Mouse (Mus musculus) intestine, postnatal 0 days (tissue): ENCODE data around the gene Cnp. TPM values are rescaled to one million over a fixed set of nuclear protein-coding genes. Genes with fewer than 3 reads are reported as not detected.

ENCODE experiments used
- ATAC-seq: fragments of 200-750 bp; cut with Nextera tagmentation; 2 replicates; pipeline ENCODE4 v1.8.0; 2017; ENCODE audit warnings: mild to moderate bottlenecking, moderate TSS enrichment, moderate library complexity
- H3K27ac ChIP-seq: fragments of 300-500 bp; sonication (generic); 2 replicates; pipeline ENCODE4 v1.5.1; 2014; ENCODE audit warnings: mild to moderate bottlenecking, low read depth, low read length, moderate library complexity
- H3K27me3 ChIP-seq: fragments of 300-500 bp; sonication (generic); replicated peaks from 2 replicates; pipeline ENCODE4 v1.6.1; 2014; ENCODE audit warnings: low read length, mixed read lengths; ENCODE audit not compliant: control insufficient read depth, insufficient read depth
- H3K36me3 ChIP-seq: fragments of 300-500 bp; sonication (generic); 2 replicates; pipeline ENCODE4 v1.6.1; 2014; ENCODE audit warnings: mild to moderate bottlenecking, moderate library complexity; ENCODE audit not compliant: control insufficient read depth, insufficient read depth
- H3K4me1 ChIP-seq: fragments of 300-500 bp; sonication (generic); replicated peaks from 2 replicates; pipeline ENCODE4 v1.6.1; 2014; ENCODE audit warnings: antibody characterized with exemption, low read length, mixed read lengths; ENCODE audit not compliant: control insufficient read depth, insufficient read depth
- H3K4me2 ChIP-seq: fragments of 300-500 bp; sonication (generic); replicated peaks from 2 replicates; pipeline ENCODE4 v1.6.1; 2014; ENCODE audit warnings: low read depth, mild to moderate bottlenecking, moderate library complexity
- H3K4me3 ChIP-seq: fragments of 300-500 bp; sonication (generic); 2 replicates; pipeline ENCODE4 v1.5.1; 2014; ENCODE audit warnings: low read depth, low read length
- H3K9ac ChIP-seq: fragments of 300-500 bp; sonication (generic); 2 replicates; pipeline ENCODE4 v1.6.1; 2014; ENCODE audit warnings: mild to moderate bottlenecking, low read depth, low read length
- H3K9me3 ChIP-seq: fragments of 300-500 bp; sonication (generic); 2 replicates; pipeline ENCODE4 v1.6.1; 2016; ENCODE audit warnings: mixed run types; ENCODE audit not compliant: control insufficient read depth
- CTCF ChIP-seq: sonication (generic); IDR thresholded peaks from 2 replicates; pipeline ENCODE4 v1.5.1; 2016; ENCODE audit warnings: low read depth, mild to moderate bottlenecking, control low read depth, antibody characterized with exemption, moderate library complexity
- WGBS: fragments of 180-500 bp; shearing (Covaris S2); extraction: QIAGEN DNeasy Blood & Tissue Kit; methylation state at CpG from one replicate; pipeline ENCODE4 v1.1.7; 2014; 5-methylcytosine and 5-hydroxymethylcytosine counted together
- polyA plus RNA-seq: library from polyadenylated mRNA; unstranded; fragments of >200 nt; fragmentation: Nextera tagmentation; extraction: Ambion mirVana; gene quantifications from 2 replicates; pipeline ENCODE4 v1.2.1, GENCODE M21; 2015

The Cnp gene
- 15.6 and 16.3 TPM in 2 replicates for polyA plus RNA-seq

DNA sequence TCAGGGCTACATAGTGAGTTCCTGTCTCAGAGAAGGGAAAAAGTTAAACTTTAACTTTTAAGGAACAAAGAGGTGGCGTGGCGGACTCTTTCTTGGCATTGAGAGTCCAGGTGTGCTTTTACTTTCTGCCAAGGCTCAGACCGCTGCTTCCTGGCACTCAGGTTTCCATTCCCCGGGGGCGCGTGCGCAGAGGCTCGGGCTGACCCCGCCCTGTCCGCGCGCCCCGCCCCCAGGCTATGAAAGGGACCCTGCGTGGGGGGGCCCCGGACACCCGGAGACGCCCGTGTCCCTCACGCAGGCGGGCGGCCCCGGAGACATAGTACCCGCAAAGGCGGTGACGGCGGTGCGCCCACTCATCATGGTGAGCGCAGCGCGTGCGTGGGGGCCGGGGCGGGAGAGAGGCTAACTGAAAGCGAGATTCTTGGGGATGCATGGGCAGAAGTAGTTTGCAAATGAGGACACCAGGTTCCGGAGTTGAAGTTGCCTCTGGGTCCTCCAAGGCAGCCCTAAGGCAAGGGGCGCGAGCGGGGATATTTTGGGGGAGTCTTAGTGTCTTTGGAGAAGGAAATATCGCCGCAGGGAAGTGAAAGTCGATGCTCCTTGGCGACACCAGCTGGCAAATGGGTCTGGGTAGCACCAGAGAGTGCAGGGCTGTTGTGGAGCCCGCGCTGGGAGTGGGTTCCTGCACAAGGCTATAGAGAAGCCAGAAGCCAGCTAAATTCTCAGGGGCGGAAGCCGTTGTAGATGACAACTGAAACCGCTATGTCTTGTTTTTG lies at the start of gene Cnp:
Cnp (plus strand) TSS at position 197 of the 776 bp plus-strand sequence.
- WGBS: under 1% methylated on average over 47 of the region's 47 CpGs
- no peaks in the 10 kb centered on the region for H3K9me3 ChIP-seq
- peak; percentile 78 for ATAC-seq

GRCm38 (mm10) chr11:100524987-100525630 lies 49.6 kb upstream of the Cnp start:
- TF ChIP-seq CTCF: no peak
- ATAC-seq: no peak
- Histone ChIP-seq H3K27me3 (no peaks in the 10 kb centered on the region), H3K36me3 (peaks cover 32% of the 10 kb centered on the region), H3K4me1 (peaks cover 13% of the 10 kb centered on the region), H3K27ac (no peak overlapping the region), H3K9ac (no peak overlapping the region), H3K4me2 (peak overlapping the region; percentile 74; the same call in 1 of the 2 replicates), H3K4me3 (no peak overlapping the region), H3K9me3 (no peaks in the 10 kb centered on the region)
- 27% methylated on average over 11 of the region's 11 CpGs for WGBS

More for the DNA sequence above, at the start of gene Cnp:
- Histone ChIP-seq H3K27ac (peak within 1 kb of the TSS; percentile 15; the same call in 1 of the 2 replicates), H3K9ac (peak within 1 kb of the TSS; percentile 57), H3K27me3 (no peaks in the 10 kb centered on the region), H3K4me3 (peak within 1 kb of the TSS; percentile 72), H3K4me2 (peak within 1 kb of the TSS; percentile 75), H3K4me1 (no peaks in the 10 kb centered on the region), H3K36me3 (peaks cover 8% of the 10 kb centered on the region)
- TF ChIP-seq CTCF: peak; percentile 31

DNA sequence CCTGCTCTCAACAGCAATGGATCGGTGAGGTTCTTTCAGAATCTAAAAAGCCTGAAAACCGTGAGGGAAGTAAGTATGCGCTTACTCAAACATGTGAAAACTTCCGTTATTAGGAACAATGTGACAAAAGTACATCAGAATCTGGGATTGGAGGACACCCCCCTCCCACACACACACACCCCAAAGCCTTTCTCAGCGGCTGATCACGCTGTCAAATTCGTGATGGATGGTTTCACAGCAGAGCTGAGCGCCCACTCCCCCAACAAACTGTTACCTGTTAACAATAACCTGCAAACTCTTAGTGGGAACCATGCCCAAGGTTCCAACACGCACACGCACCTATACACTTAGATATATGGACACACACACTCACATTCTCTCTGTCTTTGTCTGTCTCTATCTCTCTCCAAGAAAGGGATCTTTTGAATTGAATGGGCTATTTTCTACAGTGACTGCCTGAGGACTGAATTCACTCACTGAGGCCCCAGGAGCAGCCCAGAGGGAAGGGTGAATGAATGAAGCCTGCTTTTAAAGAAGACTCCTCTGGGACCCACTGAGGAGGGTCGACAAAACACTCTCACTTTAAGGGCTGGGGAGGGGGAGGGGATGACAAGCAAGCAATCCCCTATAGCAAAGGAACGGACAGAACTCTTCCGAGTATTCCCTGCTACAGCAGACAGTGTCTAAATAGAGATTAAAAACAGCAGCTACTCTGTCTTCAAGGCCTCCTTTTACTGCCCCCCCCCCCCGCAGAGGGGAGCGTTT lies 48.5 kb upstream of the Cnp start:
- Histone ChIP-seq H3K27me3 (no peaks in the 10 kb centered on the region), H3K4me1 (peaks cover 13% of the 10 kb centered on the region), H3K9me3 (no peaks in the 10 kb centered on the region), H3K27ac (no peak overlapping the region), H3K4me2 (peak overlapping the region; percentile 74), H3K36me3 (peaks cover 22% of the 10 kb centered on the region), H3K4me3 (peak overlapping the region; percentile 79), H3K9ac (peak overlapping the region; percentile 66; the same call in 1 of the 2 replicates)
- 25% methylated on average over 15 of the region's 15 CpGs for WGBS
- TF ChIP-seq CTCF: no peak
- no peak for ATAC-seq

- peak; percentile 25 for ATAC-seq
- peaks cover 14% of the 10 kb centered on the region for H3K36me3 ChIP-seq
- no peaks in the 10 kb centered on the region for H3K27me3 ChIP-seq
- under 1% methylated on average over 26 of the region's 26 CpGs for WGBS
- peak; percentile 68 for TF ChIP-seq CTCF
- H3K9me3 ChIP-seq: no peaks in the 10 kb centered on the region
- H3K4me3 ChIP-seq: peak overlapping the region; percentile 79
- peak overlapping the region; percentile 66 for H3K9ac ChIP-seq
- H3K4me2 ChIP-seq: peak overlapping the region; percentile 74
- peaks cover 13% of the 10 kb centered on the region for H3K4me1 ChIP-seq
- peak overlapping the region; percentile 75 for H3K27ac ChIP-seq
These were observed 47.6 kb upstream of the Cnp start for GRCm38 (mm10) chr11:100527066-100527457.

GRCm38 (mm10) chr11:100527458-100528374 lies 47.0 kb upstream of the Cnp start, which contains the start of gene Acly:
Gene Acly (minus strand): TSS chr11:100528000.
- peak within 1 kb of the TSS; percentile 66 for H3K9ac ChIP-seq
- no peaks in the 10 kb centered on the region for H3K9me3 ChIP-seq
- H3K27me3 ChIP-seq: no peaks in the 10 kb centered on the region
- H3K4me3 ChIP-seq: peak within 1 kb of the TSS; percentile 79
- no peak for TF ChIP-seq CTCF
- peak; percentile 99 for ATAC-seq
- H3K27ac ChIP-seq: peak within 1 kb of the TSS; percentile 75
- peak within 1 kb of the TSS; percentile 74 for H3K4me2 ChIP-seq
- H3K36me3 ChIP-seq: peaks cover 8% of the 10 kb centered on the region; the same call in 1 of the 2 replicates
- H3K4me1 ChIP-seq: peaks cover 13% of the 10 kb centered on the region
- WGBS: under 1% methylated on average over 53 of the region's 54 CpGs
